Mouse (Mus musculus) lung, adult 2 months (tissue): Measurements from ENCODE around the gene Paxbp1.

Experiments used
- CTCF ChIP-seq: fragments of 200-500 bp; IDR thresholded peaks from 2 replicates; pipeline ENCODE4 v1.5.1; 2011; ENCODE audit warnings: mild to moderate bottlenecking, low read length, control low read depth; ENCODE audit not compliant: insufficient read depth
- POLR2A ChIP-seq: fragments of 200-500 bp; IDR thresholded peaks from 2 replicates; pipeline ENCODE4 v1.6.1; 2011; ENCODE audit warnings: low read depth, mild to moderate bottlenecking, control low read depth, low read length, borderline replicate concordance; ENCODE audit errors: extremely low read depth

GRCm38 (mm10) chr16:91042640-91043039, 1.7 kb downstream of the Paxbp1 start:
- TF ChIP-seq CTCF = no peak
- no peak for TF ChIP-seq POLR2A
